Mouse (Mus musculus): ENCODE results near the gene Mindy3. TPM values are rescaled to one million over a fixed set of nuclear protein-coding genes. Genes with fewer than 3 reads are reported as not detected.

Gene Mindy3
- polyA plus RNA-seq, 1 experiment from 2014 or later = 26.2 TPM

DNA sequence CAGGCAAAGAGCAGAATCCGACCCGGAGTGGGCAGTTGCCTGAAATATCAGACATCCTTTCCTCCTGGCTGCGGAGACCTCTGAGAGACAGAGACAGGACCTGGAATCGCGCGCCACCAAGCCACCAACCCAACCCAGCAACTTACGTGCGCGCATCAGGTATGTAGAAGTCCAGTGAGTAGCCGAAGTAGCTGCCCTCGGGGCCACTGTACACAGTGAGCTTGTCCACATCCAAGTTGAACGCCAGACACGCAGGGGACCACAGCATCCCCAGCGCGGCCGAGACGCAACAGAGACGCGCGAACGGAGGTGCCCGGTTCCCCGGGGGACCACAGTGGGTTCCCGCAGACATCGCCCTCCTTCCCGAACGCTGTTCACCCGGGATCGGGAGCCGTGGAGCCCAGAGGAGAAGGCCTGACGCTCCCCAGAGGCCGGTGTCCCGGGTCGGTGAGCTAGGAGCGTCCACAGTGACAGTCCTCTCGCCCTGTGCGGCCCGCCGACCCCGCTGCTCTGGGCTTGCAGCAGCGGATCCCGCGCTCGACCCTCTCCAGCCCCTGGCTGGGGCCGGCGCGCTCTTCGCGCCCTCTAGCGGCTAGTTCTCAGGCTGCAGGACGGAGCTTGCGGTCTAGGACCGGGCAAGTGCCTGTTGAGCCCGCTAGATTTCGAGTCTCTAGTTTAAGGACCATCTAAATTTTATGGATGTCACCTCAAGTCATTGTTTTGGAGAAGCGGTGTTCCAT, 117.7 kb downstream of the Mindy3 start, which contains the start of gene Itga8:
Itga8 (minus strand) TSS at position 492 of the 740 bp plus-strand sequence.
- Histone ChIP-seq H3K9ac (replicated peaks) (peak within 1 kb of the TSS; percentile 83), H3K36me3 (no peaks in the 10 kb centered on the region), H3K27ac (peak within 1 kb of the TSS; percentile 47; the same call in 1 of the 2 replicates), H3K4me3 (replicated peaks) (peak within 1 kb of the TSS; percentile 74), H3K4me2 (peak within 1 kb of the TSS; percentile 73), H3K27me3 (no peaks in the 10 kb centered on the region), H3K4me1 (replicated peaks) (peaks cover 15% of the 10 kb centered on the region), H3K9me3 (no peaks in the 10 kb centered on the region)
- under 1% methylated on average over 56 of the region's 56 CpGs for WGBS
- ATAC-seq (ENCODE audit: insufficient number of reproducible peaks, insufficient read depth, low FRiP score, low TSS enrichment, low read depth) = peak; percentile 92

DNA sequence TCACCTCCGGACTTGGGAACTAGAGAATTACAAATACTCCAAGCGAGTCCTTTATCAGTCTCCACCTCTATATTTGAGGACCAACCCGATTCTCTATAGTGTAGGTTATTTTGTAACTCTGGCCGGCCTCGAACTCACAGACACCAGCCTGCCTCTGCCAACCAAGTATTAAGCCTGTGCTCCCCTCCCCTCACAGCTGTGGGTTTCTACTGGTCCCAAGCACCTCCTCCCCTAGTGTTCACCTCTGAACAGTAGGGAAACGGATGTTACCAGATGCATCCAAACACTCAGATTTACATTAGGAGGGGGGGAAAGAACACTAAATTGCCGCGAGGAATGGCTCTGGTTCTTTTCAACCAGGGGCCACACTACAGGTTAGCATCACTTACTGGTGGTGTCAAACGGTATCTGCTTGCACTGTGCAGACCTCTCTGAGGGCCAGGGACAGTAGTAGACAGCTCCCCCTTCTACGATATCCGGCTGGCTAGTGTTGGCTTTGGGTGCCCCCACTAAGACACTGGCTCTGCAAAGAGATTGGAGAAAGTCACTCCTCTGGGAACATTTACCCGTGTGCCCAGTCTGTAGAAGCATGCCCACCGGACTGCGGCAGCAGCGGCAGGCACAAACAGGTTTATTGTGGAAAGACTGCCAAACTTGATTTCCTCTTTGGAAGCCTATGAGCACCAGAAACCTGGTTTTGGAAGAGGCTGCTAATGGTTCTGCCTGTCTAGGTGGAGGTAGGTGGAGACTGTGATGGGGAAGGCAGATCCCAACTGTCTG, 118.6 kb downstream of the Mindy3 start:
- Histone ChIP-seq H3K4me3 (replicated peaks) (peak overlapping the region; percentile 74), H3K9me3 (no peaks in the 10 kb centered on the region), H3K36me3 (no peaks in the 10 kb centered on the region), H3K4me2 (peak overlapping the region; percentile 73), H3K9ac (replicated peaks) (peak overlapping the region; percentile 83; the same call in 1 of the 2 replicates), H3K27ac (peak overlapping the region; percentile 14; the same call in 1 of the 2 replicates), H3K27me3 (no peaks in the 10 kb centered on the region), H3K4me1 (replicated peaks) (peaks cover 13% of the 10 kb centered on the region)
- 59% methylated on average over 15 of the region's 15 CpGs for WGBS
- peak; percentile 33; the same call in 1 of the 2 replicates for ATAC-seq (ENCODE audit: insufficient number of reproducible peaks, insufficient read depth, low FRiP score, low TSS enrichment, low read depth)

DNA sequence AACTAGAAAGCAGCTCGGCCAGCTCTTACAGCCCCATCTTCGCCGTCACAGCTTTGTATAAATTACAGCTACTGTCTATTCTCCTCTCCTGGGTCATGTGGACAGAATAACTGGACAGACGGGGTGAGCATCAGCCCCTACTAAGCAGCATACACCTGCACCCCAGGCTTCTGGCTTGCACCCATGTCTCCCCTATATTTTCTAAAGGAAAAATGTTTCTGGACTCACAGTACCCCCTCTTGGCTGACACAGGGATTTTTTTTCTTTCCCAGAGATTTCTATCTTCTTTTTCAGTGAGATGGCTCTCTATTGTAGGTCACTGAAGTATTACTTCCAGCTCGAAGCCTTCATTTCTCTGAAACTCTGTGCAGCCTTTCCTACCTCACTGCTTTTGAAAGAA, 122.0 kb downstream of the Mindy3 start:
- H3K9ac ChIP-seq (replicated peaks) = no peak overlapping the region
- H3K27ac ChIP-seq = no peak overlapping the region
- no peaks in the 10 kb centered on the region for H3K9me3 ChIP-seq
- H3K36me3 ChIP-seq = no peaks in the 10 kb centered on the region
- no peak for ATAC-seq (ENCODE audit: insufficient number of reproducible peaks, insufficient read depth, low FRiP score, low TSS enrichment, low read depth)
- H3K4me1 ChIP-seq (replicated peaks) = peaks cover 18% of the 10 kb centered on the region
- no peak overlapping the region for H3K4me3 ChIP-seq (replicated peaks)
- no peaks in the 10 kb centered on the region for H3K27me3 ChIP-seq
- WGBS = 84% methylated on average over 5 of the region's 5 CpGs
- H3K4me2 ChIP-seq = no peak overlapping the region

Other genes starting within 250 kb of the Mindy3 start
- 16.1 and 17.1 TPM in 2 replicates for gene Itga8, start 117.5 kb downstream of the Mindy3 start, polyA plus RNA-seq (2016; fragmentation: Nextera tagmentation; extraction: Ambion mirVana)